Mouse (Mus musculus): ENCODE measurements around the gene Psme1.
A peak's percentile ranks its signal among the peaks of the same experiment; 100 is the strongest.

Psme1 gene

DNA sequence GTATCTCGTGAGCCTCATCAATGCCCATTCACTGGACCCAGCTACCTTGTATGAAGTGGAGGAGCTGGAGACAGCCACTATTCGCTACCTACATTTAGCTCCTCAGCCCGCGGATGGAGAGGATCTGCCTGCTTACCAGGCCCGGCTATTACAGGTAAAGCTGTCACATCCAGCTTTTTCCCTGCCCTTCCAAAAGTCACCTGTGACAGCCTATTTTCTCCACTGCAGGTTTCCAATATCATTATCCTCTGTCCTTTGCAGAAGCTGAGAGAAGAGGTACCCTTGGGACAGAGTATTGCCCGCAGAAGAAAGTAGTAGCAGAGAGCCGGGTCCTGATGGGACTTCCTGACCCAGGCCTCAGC lies 25.3 kb downstream of the Psme1 start, which contains the start of gene Irf9:
TSS of gene Irf9 (plus strand) at position 301 of the 362 bp plus-strand sequence.
- no peak for DNase-seq

DNA sequence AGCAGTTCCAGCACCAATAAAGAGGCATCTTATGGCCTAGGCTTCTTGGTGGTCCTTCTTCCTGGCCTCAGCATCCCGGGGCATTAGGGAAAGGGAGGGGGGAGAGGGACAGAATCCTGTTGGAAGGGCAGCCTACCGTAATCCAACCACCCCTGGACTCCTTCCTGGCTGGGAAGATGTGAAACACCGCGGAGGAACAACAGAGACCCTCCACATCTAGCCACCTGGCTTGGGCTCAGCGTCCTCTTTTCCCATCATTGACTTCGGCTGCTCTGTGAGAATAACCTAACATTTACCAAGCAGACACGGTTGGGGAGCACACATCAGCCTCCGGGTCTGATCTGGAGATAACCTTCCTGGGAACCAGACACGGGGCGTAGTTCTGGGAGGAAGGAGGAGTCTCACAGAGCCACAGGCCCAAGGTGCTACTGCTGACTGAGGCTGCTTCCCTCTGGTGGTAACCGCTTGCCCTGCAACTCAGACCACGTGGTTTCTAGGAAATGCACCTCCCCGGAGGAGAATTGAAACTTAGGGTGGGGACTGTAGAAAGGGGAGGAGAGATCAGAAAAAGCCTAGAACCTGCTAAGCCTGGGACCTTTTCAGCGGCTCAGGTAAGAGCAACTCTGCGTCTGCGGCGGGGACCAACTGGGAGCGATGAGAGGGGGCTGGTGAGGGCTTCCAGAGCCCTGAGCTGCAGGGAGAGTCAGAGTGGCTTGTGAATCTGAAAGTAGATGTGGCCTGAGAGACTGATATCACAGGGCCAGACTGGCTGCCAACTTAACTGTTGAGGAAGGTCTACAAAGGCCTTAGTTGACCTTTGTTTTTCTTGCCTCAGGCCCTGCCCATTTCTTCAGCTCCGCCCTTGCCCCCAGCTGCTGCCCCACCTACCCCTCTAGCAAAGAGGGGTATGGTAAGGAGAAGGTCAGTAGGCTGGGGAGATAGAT lies 26.0 kb downstream of the Psme1 start:
- peak; percentile 94 to 96 for DNase-seq

DNA sequence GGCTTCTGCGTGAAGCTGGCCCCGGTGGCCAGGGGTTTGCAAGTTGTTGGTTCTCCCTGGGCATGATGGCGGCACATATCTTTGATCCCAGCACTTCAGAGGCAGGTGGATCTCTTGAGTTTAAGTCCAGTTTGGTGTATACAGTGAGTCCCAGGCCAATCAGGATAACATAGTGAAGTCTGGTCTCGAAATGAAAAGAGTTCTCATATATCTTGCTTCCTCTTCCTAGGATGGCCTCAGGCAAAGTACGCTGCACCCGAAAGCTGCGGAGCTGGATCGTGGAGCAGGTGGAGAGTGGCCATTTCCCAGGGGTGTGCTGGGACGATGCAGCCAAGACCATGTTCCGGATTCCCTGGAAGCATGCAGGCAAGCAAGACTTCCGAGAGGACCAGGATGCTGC lies 26.9 kb downstream of the Psme1 start:
- DNase-seq = no peak

DNA sequence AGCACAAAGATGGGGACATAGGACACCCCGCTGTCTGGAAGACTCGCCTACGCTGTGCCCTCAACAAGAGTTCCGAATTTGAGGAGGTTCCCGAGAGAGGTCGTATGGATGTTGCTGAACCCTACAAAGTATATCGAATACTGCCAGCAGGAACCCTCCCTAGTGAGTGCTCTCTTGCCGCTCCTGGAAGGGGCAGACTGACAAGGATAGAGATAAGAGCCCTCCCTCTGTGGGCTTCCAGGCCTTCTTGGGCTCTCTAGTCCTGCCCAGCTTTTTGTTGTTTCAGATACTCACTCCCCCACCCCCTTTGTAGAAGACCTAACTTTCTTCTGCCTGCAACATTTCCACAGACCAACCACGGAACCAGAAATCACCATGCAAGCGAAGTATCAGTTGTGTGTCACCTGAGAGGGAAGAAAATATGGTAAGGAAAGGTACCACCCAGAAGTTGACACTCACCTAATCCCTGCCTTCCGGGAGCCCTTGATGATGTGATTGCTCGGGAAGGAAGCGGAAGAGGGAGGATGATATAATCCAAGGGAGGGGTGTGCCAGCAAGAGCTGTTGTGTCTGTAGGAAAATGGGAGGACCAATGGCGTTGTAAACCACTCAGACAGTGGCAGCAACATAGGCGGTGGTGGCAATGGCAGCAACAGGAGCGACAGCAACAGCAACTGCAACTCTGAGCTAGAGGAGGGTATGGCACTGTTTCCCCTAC lies 28.0 kb downstream of the Psme1 start:
- no peak for DNase-seq

DNA sequence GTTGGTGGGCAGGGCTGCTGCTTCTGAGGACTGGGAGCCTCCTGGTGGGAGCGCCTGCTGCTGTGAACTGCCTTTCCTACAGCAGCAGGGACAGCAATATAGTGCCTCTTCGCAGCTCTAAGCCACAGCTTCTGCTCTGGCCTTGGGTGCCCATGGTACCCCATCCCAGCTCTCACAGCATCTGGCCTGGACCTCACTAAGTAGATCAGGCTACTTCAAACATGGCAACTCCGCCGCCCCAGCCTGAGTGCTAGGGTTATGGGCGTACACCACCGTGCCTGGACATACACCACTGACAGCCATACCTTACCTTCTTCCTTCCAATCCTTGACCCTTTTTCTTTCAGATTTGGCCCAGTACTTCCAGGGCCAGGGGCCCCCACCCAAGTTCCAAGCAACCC lies 30.4 kb downstream of the Psme1 start:
- DNase-seq = no peak

DNA sequence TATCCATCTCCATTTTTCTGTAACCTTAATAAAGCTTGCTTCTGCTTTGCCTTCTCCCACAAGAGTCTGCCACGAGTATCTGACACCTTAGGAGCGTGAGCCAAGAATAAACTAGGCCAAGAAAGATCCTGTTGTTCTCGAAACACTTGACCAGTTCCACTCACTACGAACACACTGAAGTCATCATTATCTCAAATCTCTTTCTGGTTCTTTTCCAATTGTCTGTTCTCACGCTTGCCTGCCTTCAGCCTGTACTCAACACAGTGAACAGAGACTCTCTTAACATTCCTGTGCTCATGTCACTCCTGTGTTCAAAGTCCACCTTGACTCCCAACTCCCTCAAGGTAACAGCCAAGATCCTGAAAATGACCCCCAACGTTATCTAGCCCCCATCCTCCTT lies 35.4 kb downstream of the Psme1 start:
- no peak for DNase-seq

DNA sequence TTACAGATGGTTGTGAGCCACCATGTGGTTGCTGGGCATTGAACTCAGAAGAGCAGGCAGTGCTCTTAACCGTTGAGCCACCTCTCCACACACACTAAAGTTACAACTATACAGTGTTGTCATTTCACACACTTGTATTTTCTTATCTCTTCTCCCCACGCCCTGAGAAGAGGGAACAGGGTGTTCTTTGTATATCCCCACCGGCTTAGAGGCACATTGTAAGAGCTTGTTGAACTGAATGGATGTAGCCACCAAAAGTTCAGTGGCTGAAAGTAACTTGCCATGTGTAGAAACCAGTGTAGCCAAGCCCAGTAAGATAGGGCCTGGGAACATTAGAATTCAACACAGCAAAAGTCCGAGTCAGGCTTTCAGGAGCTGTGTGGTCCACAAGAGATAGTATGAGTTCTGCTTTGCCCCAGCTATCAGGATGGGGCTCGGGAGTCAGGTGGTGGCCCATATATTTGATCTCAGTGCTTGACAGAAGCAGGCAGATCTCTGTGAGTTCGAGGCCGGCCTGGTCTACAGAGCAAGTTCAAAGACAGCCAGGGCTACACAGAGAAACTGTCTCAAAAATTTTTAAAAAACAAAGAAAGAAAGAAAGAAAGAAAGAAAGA lies 36.7 kb downstream of the Psme1 start:
- no peak for DNase-seq

DNA sequence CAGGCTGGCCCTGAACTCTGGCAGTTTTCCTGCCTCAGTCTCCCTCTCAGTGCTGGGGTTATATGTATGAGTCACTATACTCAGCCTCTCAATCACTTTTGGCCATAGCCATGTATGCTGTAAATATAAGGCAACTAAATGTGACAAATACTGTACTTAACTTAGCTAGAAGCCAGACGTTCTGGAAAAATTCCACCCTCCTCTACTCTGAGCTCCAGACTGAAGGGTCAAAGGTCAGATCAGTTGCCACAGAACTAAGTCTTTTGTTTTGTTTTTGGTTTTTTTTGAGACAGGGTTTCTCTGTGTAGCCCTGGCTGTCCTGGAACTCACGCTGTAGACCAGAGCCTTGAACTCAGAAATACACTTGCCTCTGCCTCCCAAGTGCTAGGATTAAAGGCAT lies 38.0 kb downstream of the Psme1 start:
- DNase-seq = no peak

DNA sequence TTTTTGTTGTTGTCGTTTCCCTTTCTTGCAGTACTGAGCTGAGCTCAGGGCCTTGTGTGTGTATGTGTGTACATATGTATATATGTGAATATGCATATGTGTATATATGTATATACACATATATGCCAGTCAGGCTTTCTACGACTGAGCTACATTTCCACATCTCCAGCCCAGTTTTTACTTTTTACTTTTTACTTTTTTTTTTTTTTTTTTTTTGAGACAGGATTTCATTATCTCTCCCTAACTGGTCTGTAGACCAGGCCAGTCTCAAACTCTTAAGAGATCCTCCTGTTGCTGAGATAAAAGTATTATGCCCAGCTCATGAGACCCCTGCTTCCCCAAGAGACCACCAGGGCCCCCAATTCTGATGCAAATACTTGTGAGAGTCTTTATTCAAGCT lies 38.9 kb downstream of the Psme1 start:
- no peak for DNase-seq

DNA sequence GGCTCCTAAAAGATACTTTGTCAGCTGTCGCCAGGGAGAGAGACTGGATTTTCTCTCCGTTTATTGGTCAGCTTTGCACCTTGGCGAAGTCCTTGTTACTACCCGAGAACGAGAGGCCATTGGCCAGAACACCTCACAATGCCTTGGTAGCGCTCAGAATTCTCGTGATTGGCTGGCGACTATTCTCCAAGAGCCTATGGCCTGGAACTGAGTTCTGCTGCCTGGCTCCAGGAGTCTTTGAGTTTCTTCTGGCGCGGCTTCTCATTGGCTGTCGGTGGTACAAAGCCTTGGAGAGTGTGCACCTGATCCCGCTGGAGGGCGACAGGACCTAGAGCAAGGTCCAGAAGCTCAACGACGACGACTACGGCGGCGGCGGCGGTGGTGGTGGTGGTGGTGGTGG lies 39.9 kb downstream of the Psme1 start, which contains the start of gene Rec8:
TSS of gene Rec8 (plus strand) at position 216 of the 400 bp plus-strand sequence.
- DNase-seq = peak; percentile 53 to 67

DNA sequence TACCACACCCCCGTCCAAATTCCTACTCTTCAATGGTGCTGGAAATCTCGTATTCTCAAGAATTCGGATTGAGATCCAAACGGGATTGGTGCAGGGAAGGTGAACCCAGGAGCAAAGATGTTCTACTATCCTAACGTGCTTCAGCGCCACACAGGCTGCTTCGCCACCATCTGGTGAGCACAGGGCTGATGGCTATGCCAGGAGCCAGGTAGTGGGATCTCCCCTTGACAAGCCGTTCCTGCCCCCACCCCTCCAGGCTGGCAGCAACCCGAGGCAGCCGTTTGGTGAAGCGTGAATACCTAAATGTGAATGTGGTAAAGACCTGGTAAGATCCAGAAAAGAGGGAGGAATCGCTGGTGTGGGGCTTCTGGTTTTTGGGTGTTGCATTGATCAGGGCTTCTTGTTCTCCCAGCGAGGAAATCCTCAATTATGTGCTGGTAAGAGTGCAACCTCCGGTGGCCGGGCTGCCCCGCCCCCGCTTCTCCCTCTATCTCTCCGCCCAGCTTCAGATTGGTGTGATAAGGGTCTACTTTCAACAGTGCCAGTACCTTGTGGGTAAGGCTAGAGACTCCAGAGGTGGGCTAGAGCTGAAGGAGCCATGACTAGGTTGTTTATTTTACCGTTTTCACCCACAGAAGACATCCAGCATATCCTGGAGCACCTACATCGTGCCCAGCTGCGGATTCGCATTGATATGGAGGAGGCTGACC lies 40.7 kb downstream of the Psme1 start:
- DNase-seq = peak in 1 of 2 experiments; percentile 15

DNA sequence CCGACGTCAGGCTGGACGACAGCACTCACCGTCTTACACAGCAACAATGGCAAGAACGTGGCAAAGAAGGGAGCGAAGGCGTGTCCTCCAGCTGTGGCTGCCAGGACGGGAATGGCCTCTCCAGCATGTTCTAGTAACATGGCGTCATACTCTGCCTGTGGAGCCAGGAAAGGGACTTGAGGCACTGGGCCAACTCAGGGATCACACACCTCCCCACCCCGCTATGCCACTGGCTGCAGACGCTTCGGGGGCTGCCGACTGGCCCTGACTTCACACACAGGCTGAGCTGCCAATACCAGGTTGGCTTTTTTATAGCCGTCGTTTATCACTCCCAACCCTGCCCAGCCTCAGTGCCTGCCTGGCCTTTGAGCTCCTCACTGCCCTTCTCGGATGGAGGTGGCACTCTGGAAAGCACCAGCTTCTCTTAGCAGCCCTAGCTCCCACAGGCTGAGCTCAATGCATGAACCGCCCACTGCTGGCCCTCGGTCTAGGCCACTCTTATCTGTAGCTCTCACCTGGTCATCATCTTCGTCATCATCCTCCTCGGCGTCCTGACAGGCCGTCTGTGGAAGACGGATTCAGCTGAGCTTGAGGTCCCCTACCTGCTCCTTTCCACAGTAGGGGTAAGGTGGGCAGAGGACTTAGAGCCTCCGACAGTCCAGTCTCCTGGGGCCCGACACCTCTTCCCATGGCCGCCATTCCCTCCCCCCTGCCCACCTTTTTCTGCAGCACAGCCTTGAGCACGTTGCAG lies 50.3 kb downstream of the Psme1 start:
- no peak for DNase-seq

DNA sequence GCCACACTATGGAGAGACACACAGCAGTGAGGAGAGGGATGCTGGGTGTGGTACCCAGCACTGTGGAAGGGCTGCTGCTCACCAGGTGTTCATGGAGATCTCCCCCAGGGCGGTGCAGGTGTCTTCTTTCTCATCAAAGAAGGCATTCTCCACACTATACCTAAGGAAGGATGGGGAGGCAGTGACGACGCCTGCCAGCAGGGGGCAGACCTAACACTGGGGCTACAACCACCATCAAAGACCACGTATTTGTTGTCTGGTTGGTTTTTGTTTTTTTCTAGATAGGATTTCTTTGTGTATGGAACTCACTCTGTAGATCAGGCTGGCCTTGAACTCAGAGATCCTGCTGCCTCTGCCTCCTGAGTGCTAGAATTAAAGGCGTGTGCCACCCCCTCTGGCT lies 51.4 kb downstream of the Psme1 start:
- DNase-seq = peak; percentile 46 to 72
